19 mouse cellular contexts compared by ENCODE assay signal in genomic region chr4:77647451-77648137, GRCm38 (mm10).
DNase-seq lines count a peak whose midpoint lies in the region; ATAC-seq lines count a peak whose summit lies in the region.
"Had no signal": no experiment of that assay in that cellular context is flagged by ENCODE, and none has a peak within 500 bp of the region (broad histone marks: within the 10 kb centered on the region; RNA-seq: fewer than 3 reads in every experiment).

No protein-coding gene starts in this region.

- H3K36me3 ChIP-seq in limb, embryonic 13.5 days = no peaks in the 10 kb centered on the region
- no peaks in the 10 kb centered on the region for H3K36me3 ChIP-seq in limb, embryonic 10.5 days
- H3K36me3 ChIP-seq: heart, embryonic 15.5 days; hindbrain, embryonic 10.5 days; limb, embryonic 12.5 days had no signal

- peak; percentile 84 for ATAC-seq in limb, embryonic 13.5 days (ENCODE audit: low FRiP score, low read depth)
- ATAC-seq: Patski had no signal

- 66% methylated on average over 5 of the region's 5 CpGs for WGBS in limb, embryonic 13.5 days
- WGBS in limb, embryonic 10.5 days = 93% methylated on average over 5 of the region's 5 CpGs

- H3K9me3 ChIP-seq in limb, embryonic 13.5 days = no peaks in the 10 kb centered on the region
- no peaks in the 10 kb centered on the region for H3K9me3 ChIP-seq in limb, embryonic 10.5 days (replicated peaks)
- H3K9me3 ChIP-seq: heart, embryonic 15.5 days; hindbrain, embryonic 10.5 days; limb, embryonic 12.5 days had no signal

- H3K4me1 ChIP-seq in limb, embryonic 13.5 days = no peaks in the 10 kb centered on the region
- no peaks in the 10 kb centered on the region for H3K4me1 ChIP-seq in limb, embryonic 10.5 days
- H3K4me1 ChIP-seq: heart, embryonic 15.5 days; hindbrain, embryonic 10.5 days; limb, embryonic 12.5 days had no signal

- H3K4me2 ChIP-seq in limb, embryonic 13.5 days (replicated peaks) = no peak overlapping the region
- H3K4me2 ChIP-seq: heart, embryonic 15.5 days; limb, embryonic 12.5 days had no signal

- peak; percentile 9 for DNase-seq in adrenal gland, adult 2 months
- DNase-seq in adrenal gland, postnatal 25 days = no peak
- DNase-seq in limb, embryonic 10.5 days (ENCODE audit: low spot score) = no peak
- DNase-seq in left cerebral cortex, adult 18-20 months (ENCODE audit: low spot score in 2 of 2) = peak; percentile 45 to 68
- peak; percentile 67 to 85 for DNase-seq in right cerebral cortex, postnatal 36 days (ENCODE audit: low spot score in 2 of 2)
- DNase-seq in spleen, postnatal 36 days (ENCODE audit: low spot score in 2 of 2) = no peak
- DNase-seq in thymus, postnatal 10 days (ENCODE audit: low spot score in 2 of 2) = no peak
- DNase-seq: cerebellum, postnatal 25 days; heart, adult 11 months; kidney, adult 8-10 months; kidney, postnatal 4 days; lung, adult 2 months; midbrain, embryonic 14.5 days had no signal

- no peak overlapping the region for H3K27ac ChIP-seq in limb, embryonic 13.5 days
- no peak overlapping the region for H3K27ac ChIP-seq in limb, embryonic 10.5 days
- H3K27ac ChIP-seq: heart, embryonic 15.5 days; hindbrain, embryonic 10.5 days; limb, embryonic 12.5 days; stomach, postnatal 0 days had no signal

- H3K9ac ChIP-seq in limb, embryonic 13.5 days = no peak overlapping the region
- H3K9ac ChIP-seq: heart, embryonic 15.5 days; limb, embryonic 12.5 days had no signal

- no peaks in the 10 kb centered on the region for H3K27me3 ChIP-seq in limb, embryonic 13.5 days
- H3K27me3 ChIP-seq in limb, embryonic 10.5 days (ENCODE audit: low read depth, poor library complexity, severe bottlenecking) = no peaks in the 10 kb centered on the region
- H3K27me3 ChIP-seq: heart, embryonic 15.5 days; limb, embryonic 12.5 days; Patski had no signal

- no peak overlapping the region for H3K4me3 ChIP-seq in limb, embryonic 13.5 days
- H3K4me3 ChIP-seq in limb, embryonic 10.5 days = no peak overlapping the region
- H3K4me3 ChIP-seq: heart, embryonic 15.5 days; hindbrain, embryonic 10.5 days; limb, embryonic 12.5 days had no signal

Comparison
In these comparisons a context has a peak if more than half of its experiments do, and no peak if none do; other contexts are left out.
1. DNase-seq: peak in adrenal gland, adult 2 months (single experiment), left cerebral cortex, adult 18-20 months (2 of 2) and right cerebral cortex, postnatal 36 days (2 of 2); none in adrenal gland, postnatal 25 days (single experiment), limb, embryonic 10.5 days (single experiment), spleen, postnatal 36 days (0 of 2) and thymus, postnatal 10 days (0 of 2).